Mouse (Mus musculus) kidney, adult 18-20 months (tissue): ENCODE measurements around the gene H2-DMb1.

Experiments used
- DNase-seq: peaks from one replicate; pipeline ENCODE4 v3.0.0; 2021

H2-DMb1 gene

GRCm38 (mm10) chr17:34155534-34155933 lies 2.7 kb downstream of the H2-DMb1 start:
- no peak for DNase-seq

DNA sequence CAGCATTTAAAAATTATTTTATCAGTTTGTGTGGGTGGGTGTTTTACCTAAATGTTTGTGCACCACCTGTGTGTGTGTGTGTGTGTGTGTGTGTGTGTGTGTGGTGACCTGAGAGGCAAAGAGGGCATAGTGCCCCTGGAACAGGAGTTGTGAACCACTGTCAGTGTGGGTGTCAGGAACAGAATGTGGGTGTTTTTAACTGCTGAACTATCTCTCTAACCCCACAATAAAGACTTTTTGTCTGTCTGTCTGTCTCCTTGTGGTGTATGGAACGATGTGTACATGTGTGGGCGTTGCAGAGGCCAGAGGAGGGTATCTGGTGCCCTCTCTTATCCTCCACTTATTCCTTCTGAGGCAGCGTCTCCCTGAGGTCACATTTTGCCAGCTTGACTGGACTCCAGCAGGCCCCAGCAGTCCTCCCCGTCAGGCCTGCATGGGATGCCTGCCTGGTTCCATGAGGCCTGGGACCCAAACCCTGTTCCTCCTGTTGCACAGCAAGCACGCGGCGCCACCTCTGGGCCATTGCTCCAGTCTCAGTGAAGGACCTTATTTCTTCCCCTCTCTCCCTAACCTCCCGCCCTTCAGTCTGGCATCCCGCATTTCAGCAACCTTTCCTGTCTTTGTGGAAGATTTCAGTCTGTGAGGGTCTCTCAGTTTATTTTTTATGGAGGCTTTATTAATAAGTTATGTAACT lies 11.5 kb downstream of the H2-DMb1 start:
- DNase-seq = no peak

- DNase-seq = no peak
Observed at GRCm38 (mm10) chr17:34165033-34165730, 12.3 kb downstream of the H2-DMb1 start.

DNA sequence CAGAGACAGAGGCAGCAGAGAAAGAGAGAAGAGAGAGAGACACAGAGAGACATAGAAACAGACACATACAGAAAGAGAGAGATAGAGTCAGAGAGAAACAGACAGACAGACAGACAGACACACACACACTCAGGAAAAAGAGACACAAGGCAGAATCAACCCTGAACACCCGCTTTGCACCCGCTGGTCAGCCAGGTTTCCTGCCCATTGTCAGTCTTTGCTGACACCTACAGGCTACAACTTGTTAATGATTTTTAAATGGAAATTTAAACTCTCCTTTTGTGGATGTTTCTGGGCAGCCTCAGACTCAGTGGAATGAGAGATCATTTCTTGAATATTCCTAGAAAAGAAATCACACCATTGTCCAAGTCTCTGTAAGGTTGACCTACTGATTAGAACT lies 16.4 kb downstream of the H2-DMb1 start:
- DNase-seq = peak; percentile 26

- no peak for DNase-seq
Observed at GRCm38 (mm10) chr17:34170487-34170876, 17.6 kb downstream of the H2-DMb1 start.

GRCm38 (mm10) chr17:34170877-34171498 lies 18.1 kb downstream of the H2-DMb1 start:
- peak; percentile 86 for DNase-seq

GRCm38 (mm10) chr17:34172528-34172927 lies 19.7 kb downstream of the H2-DMb1 start:
- no peak for DNase-seq

DNA sequence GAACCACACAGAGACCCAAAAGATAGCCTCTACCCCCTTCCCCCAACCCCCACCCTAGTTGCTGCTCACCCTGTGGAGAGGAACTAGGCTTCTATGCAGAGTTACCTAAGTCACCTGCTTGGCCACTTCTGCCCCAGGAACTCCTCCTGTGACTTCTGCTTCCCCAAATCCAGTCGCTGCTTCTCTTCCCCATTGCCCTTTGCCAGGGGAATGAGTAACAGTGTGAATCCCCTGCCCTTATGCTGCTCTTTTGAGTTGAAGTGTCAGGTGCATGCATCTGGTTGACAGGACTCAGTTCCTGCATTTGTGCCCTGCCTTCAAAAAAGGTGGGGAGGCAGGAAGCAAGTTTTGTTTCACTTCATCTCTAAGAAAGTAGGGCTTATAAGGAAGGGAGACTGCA lies 21.2 kb downstream of the H2-DMb1 start:
- no peak for DNase-seq

- DNase-seq = no peak
Observed at GRCm38 (mm10) chr17:34177179-34177578, 24.3 kb downstream of the H2-DMb1 start.

DNA sequence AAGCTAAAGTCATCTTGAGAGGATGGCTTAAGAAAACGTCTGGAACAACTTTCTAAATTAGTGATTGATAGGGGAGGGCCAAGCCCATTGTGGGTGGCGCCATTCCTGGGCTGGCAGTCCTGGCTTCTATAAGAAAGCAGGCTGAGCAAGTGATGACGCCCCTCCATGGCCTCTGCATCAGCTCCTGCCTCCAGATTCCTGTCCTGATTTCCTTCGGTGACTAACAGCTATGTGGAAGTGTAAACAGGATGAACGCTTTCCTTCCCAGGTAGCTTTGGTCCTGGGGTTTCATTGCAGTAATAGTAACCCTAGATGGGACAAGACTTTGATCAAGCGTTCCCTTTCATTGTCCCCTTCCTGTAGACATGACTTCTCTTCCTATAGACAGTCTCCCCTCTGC lies 26.1 kb downstream of the H2-DMb1 start:
- DNase-seq = no peak

DNA sequence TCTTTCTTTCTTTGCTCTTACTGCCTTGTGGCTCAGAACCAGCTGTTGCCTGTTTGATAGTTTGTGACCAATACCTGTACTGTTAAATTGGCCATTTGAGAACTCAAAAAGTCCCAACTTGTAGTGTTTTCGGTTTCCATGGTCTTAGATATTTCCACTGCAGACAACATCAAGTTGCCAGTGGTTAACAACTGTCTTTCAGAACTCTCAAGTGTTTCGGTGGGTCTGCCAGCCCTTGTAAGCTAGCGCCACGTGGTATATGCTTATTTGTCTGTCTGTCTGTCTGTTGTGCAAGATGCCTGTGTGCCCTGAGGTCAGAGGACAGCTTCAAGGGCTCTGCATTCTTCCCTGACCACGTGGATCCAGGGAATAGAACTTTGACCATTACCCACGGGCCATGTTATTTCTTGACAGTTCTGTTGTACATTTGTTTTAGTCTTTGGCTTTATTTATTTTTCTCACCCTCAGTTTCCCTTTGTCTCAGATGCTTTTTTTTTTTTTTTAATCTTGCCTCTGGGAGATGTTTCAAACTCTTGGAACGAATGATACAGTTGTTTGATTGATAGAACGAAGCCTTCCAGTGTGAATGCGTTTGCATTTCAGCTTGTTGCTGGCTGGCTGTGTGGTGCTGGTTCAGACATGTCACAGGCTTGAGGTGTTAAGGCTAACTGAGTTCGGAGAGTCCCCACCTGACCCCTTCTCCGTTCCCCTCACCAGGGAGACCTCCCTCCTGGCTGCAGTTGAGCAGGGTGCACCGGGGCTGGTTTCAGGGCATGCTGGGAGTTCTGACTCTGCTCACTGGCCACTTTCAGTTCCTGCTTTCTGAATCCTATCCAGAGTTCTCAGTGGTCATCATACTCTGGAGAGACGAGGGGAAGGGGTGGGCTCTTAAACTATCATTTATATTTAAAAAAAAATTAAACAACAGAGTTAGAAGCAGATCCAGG lies 27.3 kb downstream of the H2-DMb1 start:
- DNase-seq = no peak

- DNase-seq = no peak
Observed at GRCm38 (mm10) chr17:34183564-34184219, 30.8 kb downstream of the H2-DMb1 start.

DNA sequence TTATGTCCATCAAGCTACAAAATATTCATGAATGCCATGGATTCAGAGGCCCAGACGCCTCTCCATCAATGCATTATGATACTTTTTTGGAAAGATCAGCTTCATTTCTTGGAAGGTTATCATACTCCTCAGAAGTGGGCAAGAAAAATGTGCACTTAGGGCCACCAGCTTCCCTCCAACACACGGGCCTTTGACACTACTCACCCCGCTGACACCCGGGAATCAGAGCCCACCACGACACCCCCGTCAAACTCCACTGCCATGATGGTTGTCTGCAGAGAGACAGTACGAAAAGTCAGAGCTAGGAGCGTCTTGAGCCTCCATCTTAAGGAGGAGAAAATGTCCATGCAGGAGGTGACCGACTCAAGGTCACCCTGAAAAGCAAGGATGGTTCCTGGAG lies 32.7 kb downstream of the H2-DMb1 start:
- no peak for DNase-seq

- no peak for DNase-seq
Observed at GRCm38 (mm10) chr17:34186885-34187260, 34.0 kb downstream of the H2-DMb1 start.

- DNase-seq = peak; percentile 100
Observed at GRCm38 (mm10) chr17:34187261-34187916, 34.5 kb downstream of the H2-DMb1 start, which contains the start of the genes Tap1 and Psmb9. Gene Tap1 (plus strand): TSS chr17:34187553. Gene Psmb9 (minus strand): TSS chr17:34187764.

DNA sequence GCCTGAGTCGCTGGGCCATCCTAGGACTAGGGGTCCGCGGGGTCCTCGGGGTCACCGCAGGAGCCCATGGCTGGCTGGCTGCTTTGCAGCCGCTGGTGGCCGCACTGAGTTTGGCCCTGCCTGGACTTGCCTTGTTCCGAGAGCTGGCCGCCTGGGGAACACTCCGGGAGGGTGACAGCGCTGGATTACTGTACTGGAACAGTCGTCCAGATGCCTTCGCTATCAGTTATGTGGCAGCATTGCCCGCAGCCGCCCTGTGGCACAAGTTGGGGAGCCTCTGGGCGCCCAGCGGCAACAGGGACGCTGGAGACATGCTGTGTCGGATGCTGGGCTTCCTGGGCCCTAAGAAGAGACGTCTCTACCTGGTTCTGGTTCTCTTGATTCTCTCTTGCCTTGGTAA lies 35.1 kb downstream of the H2-DMb1 start:
- DNase-seq = no peak

DNA sequence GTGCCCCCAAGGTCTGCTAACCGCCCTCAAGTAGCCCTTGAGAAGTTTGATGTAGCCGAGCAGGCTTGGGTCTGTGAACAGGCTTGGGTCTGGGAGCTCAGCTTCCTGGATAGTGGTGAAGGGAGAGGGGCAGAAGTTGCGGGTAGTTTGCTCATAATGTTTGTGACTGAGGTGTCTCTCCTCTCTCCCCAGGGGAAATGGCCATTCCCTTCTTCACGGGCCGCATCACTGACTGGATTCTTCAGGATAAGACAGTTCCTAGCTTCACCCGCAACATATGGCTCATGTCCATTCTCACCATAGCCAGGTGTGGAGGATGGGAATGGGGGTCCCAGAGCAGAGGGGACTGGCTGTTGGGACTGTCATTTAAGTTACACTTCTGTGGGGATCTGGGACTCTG lies 36.1 kb downstream of the H2-DMb1 start:
- DNase-seq = no peak

GRCm38 (mm10) chr17:34192852-34193251 lies 40.0 kb downstream of the H2-DMb1 start:
- no peak for DNase-seq

DNA sequence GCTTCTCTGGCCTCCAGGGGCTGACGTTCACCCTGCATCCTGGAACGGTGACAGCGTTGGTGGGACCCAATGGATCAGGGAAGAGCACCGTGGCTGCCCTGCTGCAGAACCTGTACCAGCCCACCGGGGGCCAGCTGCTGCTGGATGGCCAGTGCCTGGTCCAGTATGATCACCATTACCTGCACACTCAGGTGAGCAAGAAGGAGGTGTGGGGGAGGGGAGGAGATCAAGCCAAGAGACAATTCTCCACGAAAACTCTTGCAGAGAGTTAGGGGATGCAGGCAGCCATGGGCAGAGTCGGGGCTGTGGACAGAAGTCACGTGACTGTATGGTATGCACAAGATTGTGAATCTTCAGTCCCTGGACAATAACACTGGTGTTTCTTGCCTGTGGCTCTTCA lies 40.6 kb downstream of the H2-DMb1 start:
- no peak for DNase-seq

DNA sequence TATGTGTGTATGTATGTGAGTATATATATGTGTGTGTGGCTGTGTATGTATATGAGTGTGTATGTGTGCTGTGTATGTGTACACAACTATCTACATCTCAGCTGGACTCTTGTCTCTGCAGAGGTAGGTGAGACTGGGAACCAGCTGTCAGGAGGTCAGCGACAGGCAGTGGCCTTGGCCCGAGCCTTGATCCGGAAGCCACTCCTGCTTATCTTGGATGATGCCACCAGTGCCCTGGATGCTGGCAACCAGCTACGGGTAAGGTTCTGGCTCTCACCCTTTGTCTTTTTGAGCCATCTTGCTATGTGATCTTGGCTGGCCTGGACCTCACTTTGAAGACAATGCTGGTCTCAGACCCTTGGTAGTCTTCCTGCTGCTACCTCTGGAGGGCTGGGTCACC lies 41.9 kb downstream of the H2-DMb1 start:
- DNase-seq = no peak

DNA sequence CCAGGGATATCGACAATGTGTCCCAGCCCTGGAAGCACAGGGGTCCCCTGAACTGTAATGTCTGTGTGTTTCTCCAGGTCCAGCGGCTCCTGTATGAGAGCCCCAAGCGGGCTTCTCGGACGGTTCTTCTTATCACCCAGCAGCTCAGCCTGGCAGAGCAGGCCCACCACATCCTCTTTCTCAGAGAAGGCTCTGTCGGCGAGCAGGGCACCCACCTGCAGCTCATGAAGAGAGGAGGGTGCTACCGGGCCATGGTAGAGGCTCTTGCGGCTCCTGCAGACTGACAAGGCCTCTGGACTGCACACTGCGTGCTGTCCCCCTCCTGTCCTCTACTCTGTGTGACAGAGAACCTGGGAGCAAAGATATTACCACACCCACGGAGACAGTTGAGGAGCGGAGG lies 43.6 kb downstream of the H2-DMb1 start:
- no peak for DNase-seq
